Mouse (Mus musculus): ENCODE results near the gene Trim11.

- TF ChIP-seq CTCF (IDR thresholded peaks at IDR 0.05; ENCODE audit: extremely low read depth, insufficient read depth, low read length) (peak; percentile 44; the same call in 1 of the 2 replicates), POLR2A (IDR thresholded peaks at IDR 0.05; ENCODE audit: extremely low read depth, insufficient read depth, low read length) (no peak)
These were observed 10.5 kb upstream of the Trim11 start for GRCm38 (mm10) chr11:58967346-58967745.

Measured in cortical plate, adult 2 months (tissue).